Mouse (Mus musculus): ENCODE measurements at regions not wholly inside any gene's neighbourhood (a gene's known extent, or its start where the extent isn't known, plus 50 kb on each side); places are given as distances from the start of the nearest gene placed in this dataset.

DNA sequence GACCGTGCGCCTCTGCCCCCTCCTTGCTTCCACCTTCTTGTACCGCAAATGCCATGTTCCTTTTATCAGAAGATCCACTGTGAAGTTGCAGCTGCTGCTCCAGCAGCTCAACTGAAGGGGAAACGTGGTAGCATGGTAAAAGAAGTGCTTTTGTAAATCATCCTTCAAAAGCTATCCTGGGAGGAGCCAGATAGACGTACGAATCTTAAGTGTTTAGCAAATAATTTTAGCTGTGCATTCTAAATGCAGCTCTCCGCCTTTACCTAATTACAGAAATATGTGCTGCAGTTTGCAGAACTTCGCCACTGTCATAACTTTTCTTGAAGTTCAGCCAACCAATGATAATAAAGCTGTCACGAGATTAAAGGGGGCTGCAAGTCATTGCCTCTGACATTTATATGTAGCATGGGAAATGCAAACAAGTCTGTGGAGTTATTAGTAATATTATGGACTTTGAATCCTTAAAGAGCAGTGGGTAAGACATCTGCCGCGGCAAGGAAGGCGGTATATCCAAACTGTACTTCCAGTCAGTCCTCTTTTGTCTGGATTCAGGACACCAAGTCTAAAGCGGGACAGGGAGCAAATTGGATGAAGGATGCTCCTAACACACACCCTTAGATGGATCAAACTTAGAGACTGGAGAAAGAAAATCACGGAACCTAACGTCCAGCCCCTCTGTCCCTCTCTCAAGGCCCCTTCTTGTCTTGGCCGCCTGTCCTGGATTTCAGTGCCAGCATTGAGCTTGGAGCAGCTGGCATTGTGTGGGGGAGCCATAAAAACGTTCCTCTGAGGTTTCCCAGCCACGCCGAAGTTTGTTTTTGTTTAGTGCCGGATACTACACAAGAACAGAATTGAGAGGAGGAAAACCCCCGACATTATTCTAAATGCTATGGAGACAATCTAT lies 320.7 kb downstream of the Epha7 start:
- 0 out of 2 replicates have a peak, but pooled peaks have one; percentile 25 for ATAC-seq (replicated peaks; ENCODE audit: low read depth, poor library complexity, severe bottlenecking)

DNA sequence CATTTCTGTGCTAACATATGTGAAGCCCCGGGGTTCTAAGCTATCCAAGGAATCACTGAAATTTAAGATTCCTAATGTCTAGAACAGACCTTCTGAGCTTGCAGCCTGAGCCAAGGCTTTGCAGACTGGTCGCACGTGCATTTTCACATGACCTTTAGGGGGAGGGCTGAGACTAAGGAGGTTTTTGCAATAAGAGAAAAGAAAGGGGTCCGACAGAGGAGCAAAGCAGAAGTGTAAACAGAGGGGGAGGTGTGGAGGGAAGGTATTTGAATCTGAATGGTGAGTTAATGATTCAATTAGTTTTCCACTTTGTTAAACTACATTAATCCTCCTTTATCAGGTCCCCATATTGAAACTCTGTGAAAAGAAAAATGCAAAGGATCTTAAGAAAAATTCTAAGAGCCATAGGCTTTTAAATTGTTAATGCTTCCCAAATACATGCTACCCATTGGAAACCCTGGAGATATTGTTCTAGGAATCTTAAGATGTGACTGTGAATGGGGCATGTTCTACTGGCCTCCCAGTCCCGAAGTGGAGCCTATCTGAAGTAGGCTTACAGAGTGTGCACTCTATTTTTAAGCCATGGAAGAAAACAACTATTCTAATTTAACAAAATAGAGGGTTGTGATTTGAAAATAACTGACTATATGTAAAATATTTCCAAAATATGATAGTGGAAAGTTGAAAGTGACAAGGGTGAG lies 322.9 kb downstream of the Epha7 start:
- ATAC-seq (replicated peaks; ENCODE audit: low read depth, poor library complexity, severe bottlenecking) = no peak

DNA sequence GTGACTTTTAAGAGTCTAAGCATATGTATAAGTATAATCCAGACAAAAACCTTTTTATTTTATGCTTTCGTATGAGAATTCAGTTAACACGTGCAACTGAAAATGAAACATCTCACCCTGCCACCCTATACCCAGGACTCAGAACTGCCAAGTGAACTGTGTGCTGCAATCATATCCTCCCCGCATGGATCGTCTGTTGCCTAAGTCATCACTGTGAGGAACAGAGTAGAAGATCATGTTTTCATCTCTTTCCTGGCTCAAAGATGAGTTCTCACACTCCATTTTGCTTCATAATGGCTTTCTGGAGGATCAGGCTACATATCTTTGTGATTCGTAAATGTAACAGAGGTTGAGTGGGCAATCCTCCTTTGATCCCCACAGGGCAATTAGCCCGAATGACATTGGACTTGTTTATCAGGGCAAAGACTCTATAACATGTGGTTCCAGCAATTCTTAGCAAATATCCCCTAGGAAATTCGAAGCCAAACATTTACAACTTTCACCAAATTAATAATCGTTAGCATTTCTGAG lies 325.9 kb downstream of the Epha7 start:
- ATAC-seq (replicated peaks; ENCODE audit: low read depth, poor library complexity, severe bottlenecking) = no peak

- ATAC-seq (replicated peaks; ENCODE audit: low read depth, poor library complexity, severe bottlenecking) = no peak
Observed at GRCm38 (mm10) chr4:29143415-29143814, 330.5 kb downstream of the Epha7 start.

- peak; percentile 71 for ATAC-seq (replicated peaks; ENCODE audit: low read depth, poor library complexity, severe bottlenecking)
Observed at GRCm38 (mm10) chr4:29145242-29145641, 332.3 kb downstream of the Epha7 start.

DNA sequence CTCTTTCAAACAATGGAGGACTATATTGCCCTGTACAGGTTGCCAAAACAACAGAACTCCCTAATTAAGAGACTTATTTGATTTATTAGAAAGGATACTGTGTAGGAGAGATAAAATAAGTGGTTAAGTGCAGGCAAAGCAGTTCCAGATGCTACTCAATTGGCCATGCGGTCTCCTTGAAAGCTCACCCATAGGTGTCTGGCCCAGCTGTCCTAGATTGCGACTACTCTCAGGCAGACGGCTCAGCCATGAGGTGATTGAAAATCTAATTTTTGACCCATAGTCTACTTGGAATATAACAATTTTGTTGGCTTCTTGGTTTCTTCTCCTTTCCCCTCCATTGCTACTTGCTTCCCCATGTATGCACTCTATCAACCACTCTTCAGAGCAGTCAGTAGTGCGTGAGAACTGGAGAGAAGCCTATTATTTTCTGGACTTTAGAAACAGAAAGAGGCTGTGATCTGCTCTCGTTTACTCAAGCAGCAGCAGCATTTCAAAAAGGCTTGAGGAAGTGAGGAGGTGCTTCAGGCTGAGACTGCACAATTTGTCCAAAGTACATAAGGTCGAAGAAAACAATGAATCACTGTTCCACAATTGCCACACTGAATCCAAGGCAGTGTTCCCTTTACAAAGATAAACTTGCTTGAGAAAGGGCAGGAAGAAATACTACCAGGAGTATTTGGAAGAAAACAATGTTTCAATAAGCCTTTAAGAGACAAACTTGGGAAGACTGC lies 339.4 kb downstream of the Epha7 start:
- ATAC-seq (replicated peaks; ENCODE audit: low read depth, poor library complexity, severe bottlenecking) = no peak

GRCm38 (mm10) chr4:29182494-29182893 lies 369.6 kb downstream of the Epha7 start:
- ATAC-seq (replicated peaks; ENCODE audit: low read depth, poor library complexity, severe bottlenecking) = no peak

- no peak for ATAC-seq (replicated peaks; ENCODE audit: low read depth, poor library complexity, severe bottlenecking)
Observed at GRCm38 (mm10) chr4:29183411-29183810, 370.5 kb downstream of the Epha7 start.

DNA sequence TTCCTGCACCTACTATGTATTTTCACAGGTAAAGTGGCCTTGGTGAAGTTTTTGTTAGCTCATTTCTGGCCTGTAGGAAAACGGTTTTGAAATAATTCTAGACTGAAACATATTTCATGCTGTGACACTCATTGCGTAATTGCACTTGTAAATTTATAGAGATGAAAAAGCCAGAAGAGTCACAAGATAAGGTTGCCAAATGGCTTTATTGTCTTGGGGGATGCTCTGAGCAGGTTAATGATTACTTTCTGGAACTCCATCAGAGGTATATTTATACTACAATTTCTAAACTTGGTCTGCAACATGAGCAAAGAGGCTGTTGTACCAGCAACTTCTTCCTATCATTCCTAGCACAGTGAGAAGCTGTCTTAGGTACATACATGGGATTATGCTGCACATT lies 370.9 kb downstream of the Epha7 start:
- no peak for ATAC-seq (replicated peaks; ENCODE audit: low read depth, poor library complexity, severe bottlenecking)

GRCm38 (mm10) chr4:29200976-29201375 lies 388.0 kb downstream of the Epha7 start:
- ATAC-seq (replicated peaks; ENCODE audit: low read depth, poor library complexity, severe bottlenecking) = no peak
